Mouse (Mus musculus): ENCODE measurements around the gene Col9a2. TPM values are rescaled to one million over a fixed set of nuclear protein-coding genes. Genes with fewer than 3 reads are reported as not detected.

Col9a2 gene
- not detected in 2 replicates for total RNA-seq (2015)
- not detected in 2 replicates for total RNA-seq (2017)

- ATAC-seq (replicated peaks; ENCODE audit: poor library complexity): no peak; the same call in 1 of the 2 replicates
Observed at GRCm38 (mm10) chr4:121039331-121040115, at the start of gene Col9a2. Col9a2 (plus strand) TSS chr4:121039385.

GRCm38 (mm10) chr4:120992284-120992683 is 46.9 kb upstream of the Col9a2 start:
- no peak for ATAC-seq (replicated peaks; ENCODE audit: poor library complexity)

GRCm38 (mm10) chr4:120993025-120993424 is 46.2 kb upstream of the Col9a2 start:
- ATAC-seq (replicated peaks; ENCODE audit: poor library complexity): peak; percentile 88

- no peak for ATAC-seq (replicated peaks; ENCODE audit: poor library complexity)
Observed at GRCm38 (mm10) chr4:120995911-120996310, 43.3 kb upstream of the Col9a2 start.

GRCm38 (mm10) chr4:121001042-121001441 is 38.1 kb upstream of the Col9a2 start:
- no peak for ATAC-seq (replicated peaks; ENCODE audit: poor library complexity)

- no peak for ATAC-seq (replicated peaks; ENCODE audit: poor library complexity)
Observed at GRCm38 (mm10) chr4:121001659-121002058, 37.5 kb upstream of the Col9a2 start.

GRCm38 (mm10) chr4:121002400-121003171 is 36.6 kb upstream of the Col9a2 start:
- no peak for ATAC-seq (replicated peaks; ENCODE audit: poor library complexity)

GRCm38 (mm10) chr4:121003611-121004091 is 35.5 kb upstream of the Col9a2 start:
- no peak for ATAC-seq (replicated peaks; ENCODE audit: poor library complexity)

- peak; percentile 35 for ATAC-seq (replicated peaks; ENCODE audit: poor library complexity)
Observed at GRCm38 (mm10) chr4:121004679-121005078, 34.5 kb upstream of the Col9a2 start.

GRCm38 (mm10) chr4:121007006-121007405 is 32.2 kb upstream of the Col9a2 start:
- ATAC-seq (replicated peaks; ENCODE audit: poor library complexity): no peak

GRCm38 (mm10) chr4:121008071-121008745 is 31.0 kb upstream of the Col9a2 start:
- ATAC-seq (replicated peaks; ENCODE audit: poor library complexity): no peak

- ATAC-seq (replicated peaks; ENCODE audit: poor library complexity): peak; percentile 51
Observed at GRCm38 (mm10) chr4:121009151-121009550, 30.0 kb upstream of the Col9a2 start.

- ATAC-seq (replicated peaks; ENCODE audit: poor library complexity): peak; percentile 9
Observed at GRCm38 (mm10) chr4:121010770-121011549, 28.2 kb upstream of the Col9a2 start.

- peak; percentile 64 for ATAC-seq (replicated peaks; ENCODE audit: poor library complexity)
Observed at GRCm38 (mm10) chr4:121014594-121015267, 24.5 kb upstream of the Col9a2 start.

GRCm38 (mm10) chr4:121015268-121015659 is 23.9 kb upstream of the Col9a2 start:
- no peak for ATAC-seq (replicated peaks; ENCODE audit: poor library complexity)

GRCm38 (mm10) chr4:121016021-121016898 is 22.9 kb upstream of the Col9a2 start:
- ATAC-seq (replicated peaks; ENCODE audit: poor library complexity): peak; percentile 9; the same call in 1 of the 2 replicates

GRCm38 (mm10) chr4:121016928-121017657 is 22.1 kb upstream of the Col9a2 start, which contains the start of gene Smap2:
Smap2 (minus strand) TSS chr4:121017247.
- ATAC-seq (replicated peaks; ENCODE audit: poor library complexity): peak; percentile 71

- ATAC-seq (replicated peaks; ENCODE audit: poor library complexity): no peak
Observed at GRCm38 (mm10) chr4:121018250-121018649, 20.9 kb upstream of the Col9a2 start.

All from megakaryocyte progenitor cell, adult 5-6 weeks (primary cell).